Mouse (Mus musculus): Measurements from ENCODE around the gene Slco4a1.

Gene Slco4a1

GRCm38 (mm10) chr2:180445962-180446361 lies 10.1 kb upstream of the Slco4a1 start:
- DNase-seq: no peak

- no peak for DNase-seq
These were observed 7.0 kb upstream of the Slco4a1 start for GRCm38 (mm10) chr2:180449007-180449406.

DNA sequence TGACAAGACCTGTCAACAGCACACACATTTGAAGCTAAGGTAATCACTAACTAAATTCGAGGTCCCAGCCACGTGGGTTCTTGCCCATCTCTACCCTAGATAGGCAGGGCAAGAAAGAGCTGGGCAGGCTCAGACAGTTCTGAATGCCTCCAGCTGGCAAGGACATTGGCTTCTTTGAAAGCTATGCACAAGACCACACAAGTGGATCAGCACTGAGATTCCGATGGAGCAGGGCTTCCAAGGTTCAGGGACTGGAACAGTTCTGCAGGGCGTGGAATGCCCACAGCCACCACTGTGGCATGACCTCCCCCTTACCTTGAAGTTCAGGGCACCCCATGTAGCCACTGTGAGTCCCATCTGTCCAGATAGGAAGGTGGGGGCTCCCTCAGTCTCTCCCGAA lies 5.5 kb upstream of the Slco4a1 start:
- no peak for DNase-seq

- DNase-seq: no peak
These were observed 660 bp downstream of the Slco4a1 start for GRCm38 (mm10) chr2:180456705-180457104.

DNA sequence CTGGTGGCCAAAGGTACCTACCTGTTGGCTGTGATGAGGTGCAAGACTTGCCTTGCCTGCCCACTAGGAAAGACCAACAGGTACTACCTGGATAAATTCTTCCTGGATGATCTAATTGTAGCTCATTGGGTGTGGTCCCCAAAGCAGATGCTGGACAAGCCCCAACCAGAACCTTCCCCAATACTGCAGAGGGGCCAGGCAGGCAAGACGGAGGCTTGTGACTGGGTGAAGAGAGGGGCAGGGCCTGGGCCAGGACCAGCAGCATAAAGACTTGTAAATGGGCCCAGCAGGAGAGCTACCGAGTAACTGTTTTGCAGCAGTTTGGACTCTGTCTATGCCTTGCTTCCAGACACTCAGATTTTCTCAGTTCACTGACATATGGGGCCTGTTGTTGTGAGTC lies 1.6 kb downstream of the Slco4a1 start:
- DNase-seq: no peak

GRCm38 (mm10) chr2:180459437-180459836 lies 3.4 kb downstream of the Slco4a1 start:
- no peak for DNase-seq

- DNase-seq: peak; percentile 56
These were observed 4.8 kb downstream of the Slco4a1 start for GRCm38 (mm10) chr2:180460801-180461200.

DNA sequence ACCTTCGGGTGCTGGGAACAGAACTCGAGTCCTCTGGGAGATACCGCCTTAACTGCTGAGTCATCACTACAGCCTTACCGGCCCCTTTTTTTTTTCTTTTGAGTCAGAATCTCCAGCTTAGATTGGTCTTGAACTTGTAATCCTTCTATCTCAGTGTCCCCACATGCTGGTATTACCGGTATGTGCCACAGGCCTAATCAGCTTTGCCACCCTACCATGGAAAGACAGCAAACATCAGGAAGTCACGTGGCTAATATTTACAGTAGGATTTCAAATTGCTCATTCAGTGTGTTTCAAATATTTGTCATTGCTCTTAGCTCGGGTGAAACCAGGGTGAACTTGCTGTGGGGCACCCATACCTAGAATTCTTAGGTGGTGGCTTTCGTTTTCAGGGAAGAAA lies 6.5 kb downstream of the Slco4a1 start:
- peak; percentile 64 for DNase-seq

DNA sequence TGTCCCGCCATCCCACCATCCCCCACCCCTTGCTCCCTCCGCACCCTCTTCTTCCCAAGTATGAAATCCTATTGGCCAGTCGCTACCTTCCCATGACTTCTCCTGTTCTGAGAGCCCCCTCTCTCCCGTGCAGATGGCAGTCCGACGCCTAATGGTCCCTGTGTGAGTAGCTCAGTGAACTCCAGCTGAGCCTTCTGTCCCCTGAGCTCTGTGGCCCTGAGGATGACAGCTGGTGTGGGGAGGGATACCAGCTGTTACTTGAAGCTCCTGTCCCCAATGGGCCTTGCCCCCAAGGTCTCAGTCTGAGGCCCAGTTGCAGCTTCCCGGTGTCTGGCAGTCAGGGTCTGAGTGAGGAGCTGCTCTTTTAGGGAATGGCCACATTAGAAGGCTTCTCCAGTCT lies 10.5 kb downstream of the Slco4a1 start:
- DNase-seq: no peak

DNA sequence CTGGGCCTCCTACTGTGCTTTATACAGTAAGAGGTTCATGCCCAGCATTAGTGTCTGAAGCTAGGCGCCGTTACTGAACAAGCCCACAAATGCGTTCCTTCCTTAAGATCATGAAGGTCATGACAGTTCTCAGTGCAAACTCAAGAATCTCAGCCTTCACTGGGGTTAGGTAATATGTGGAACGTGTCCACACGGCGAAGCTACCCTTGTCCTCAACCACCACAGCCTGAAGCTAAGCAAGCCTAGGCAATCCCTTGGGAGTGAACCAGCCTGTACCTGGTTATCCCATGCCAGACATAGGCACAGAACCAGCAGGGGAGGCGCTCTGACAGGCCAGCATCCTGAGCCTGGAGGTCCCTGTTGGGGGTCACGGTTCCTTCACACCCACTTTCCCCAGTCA lies 12.8 kb downstream of the Slco4a1 start:
- no peak for DNase-seq

GRCm38 (mm10) chr2:180469768-180470167 lies 13.7 kb downstream of the Slco4a1 start:
- DNase-seq: peak; percentile 6

- peak; percentile 13 for DNase-seq
These were observed 16.4 kb downstream of the Slco4a1 start for GRCm38 (mm10) chr2:180472306-180473079.

DNA sequence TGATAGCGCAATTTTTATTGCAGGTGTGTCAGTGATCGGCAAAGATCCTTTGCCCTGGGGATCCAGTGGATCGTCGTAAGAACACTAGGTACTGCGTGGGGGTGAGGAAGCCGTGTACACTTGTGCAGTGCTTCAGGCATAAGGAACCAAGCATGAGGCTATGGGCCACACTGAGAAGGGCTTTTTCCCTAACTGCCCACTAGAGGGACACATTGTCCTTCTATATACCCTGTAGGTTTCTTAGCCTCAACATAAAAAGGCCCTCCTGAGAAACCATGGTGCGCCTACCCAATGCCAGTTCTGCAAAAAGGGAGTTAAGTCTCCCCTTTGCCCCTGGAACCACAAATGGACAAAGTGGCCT lies 17.0 kb downstream of the Slco4a1 start:
- DNase-seq: peak; percentile 70

DNA sequence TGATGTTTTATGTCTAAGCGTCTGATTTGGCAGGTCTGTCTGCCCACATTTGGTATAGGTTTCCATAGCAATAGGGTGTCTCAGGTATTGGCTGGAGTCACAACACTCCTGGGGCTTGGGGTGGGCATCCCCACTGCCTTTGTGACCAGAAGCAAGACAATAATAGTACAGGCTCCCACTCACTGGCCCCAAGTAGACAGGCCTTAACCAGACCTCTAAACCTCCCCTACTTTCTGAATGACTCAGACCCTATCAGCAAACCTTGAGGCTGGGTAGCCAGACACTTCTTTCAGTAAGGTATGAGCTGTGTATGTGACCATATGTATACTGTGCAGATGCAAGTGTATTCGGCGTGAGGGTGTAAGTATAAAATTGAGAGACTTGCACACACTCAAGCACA lies 18.8 kb downstream of the Slco4a1 start:
- DNase-seq: no peak

DNA sequence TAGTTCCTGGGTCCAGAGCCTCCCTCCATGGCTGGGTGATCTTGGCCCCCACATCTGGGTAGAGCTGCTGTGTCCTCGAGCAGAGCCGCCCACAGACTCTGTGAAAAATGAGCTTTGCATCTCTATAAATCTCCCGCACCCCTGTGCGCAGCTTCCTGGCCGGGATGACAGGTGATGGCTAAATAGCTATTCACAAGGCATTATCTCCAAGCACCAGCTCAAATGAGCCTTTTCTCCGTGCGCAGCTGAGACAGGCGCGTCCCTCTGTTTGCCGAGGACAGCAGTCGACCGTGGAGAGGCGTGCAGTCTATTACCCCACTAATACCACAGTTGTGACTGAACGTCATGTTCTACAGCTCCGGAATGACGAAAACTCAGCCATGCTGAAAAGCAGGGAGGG lies 26.2 kb downstream of the Slco4a1 start:
- DNase-seq: no peak

DNA sequence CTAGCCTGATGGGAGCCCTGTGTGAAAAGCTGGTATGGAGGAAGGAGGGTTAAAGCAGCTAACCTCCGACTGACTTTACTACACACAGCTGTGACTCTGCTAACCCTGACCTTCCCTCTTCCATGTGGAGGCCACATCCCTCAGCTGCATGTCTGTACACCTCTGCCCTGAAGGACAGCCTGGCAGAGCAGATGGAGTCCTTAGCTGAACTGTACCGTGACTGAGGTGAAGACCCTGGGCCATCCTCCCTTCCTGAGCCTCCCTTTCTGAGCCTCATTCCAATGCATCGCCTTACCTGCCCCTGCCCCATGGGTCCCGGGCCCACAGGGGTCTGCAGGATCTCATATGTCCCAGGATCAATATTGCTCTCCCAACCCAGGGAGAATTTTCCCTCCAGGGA lies 28.8 kb downstream of the Slco4a1 start:
- no peak for DNase-seq

- no peak for DNase-seq
These were observed 29.3 kb downstream of the Slco4a1 start for GRCm38 (mm10) chr2:180485306-180485705.

DNA sequence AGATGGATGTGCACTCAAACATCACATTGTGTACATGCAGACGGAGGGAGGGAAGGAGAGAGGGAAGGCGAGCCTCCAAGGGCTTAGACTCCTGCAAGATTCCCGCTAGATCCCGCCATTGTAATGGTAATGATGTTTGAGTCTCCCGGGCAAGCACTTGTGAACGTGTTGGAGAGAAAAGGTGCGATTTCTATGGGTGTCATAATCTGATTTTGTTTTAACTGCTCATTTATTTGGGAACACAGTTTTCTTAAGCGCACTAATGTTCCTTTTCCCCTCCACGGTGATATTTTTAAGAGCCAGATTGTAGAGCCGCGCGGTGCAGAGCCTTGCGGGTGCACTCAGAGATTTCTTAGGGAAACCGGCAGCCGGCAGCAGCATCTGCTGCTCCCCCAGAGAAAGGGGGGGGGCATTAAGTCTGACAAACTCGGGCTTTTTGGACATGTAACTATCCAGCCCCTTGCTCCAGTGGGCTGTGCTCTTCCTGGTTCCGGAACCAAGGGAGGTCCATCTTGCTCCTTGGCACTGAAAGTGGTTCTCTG lies 32.2 kb downstream of the Slco4a1 start:
- DNase-seq: no peak

GRCm38 (mm10) chr2:180495906-180496305 lies 39.9 kb downstream of the Slco4a1 start:
- no peak for DNase-seq

DNA sequence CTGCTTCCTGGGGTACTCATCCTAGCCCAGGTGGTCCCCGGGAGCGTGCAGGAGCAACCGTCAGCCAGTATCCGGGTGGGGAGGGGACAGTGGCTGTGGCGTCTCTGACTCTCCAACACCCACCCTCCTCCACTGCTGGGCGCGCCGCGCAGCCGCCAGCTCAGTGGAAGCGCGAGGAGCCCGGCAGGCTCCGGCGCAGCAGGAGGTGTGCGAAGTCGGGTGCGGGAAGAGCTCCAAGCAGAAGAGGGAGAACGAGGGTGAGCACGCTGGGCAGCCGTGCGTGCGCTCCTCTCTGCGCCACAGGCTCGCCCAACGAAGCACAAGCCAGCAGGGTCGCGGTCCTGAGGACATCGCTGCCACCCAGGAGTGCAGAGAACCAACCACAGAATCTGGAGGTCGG lies 43.7 kb downstream of the Slco4a1 start, which contains the start of gene Ntsr1:
Ntsr1 (plus strand) TSS at position 236 of the 400 bp plus-strand sequence.
- no peak for DNase-seq

DNA sequence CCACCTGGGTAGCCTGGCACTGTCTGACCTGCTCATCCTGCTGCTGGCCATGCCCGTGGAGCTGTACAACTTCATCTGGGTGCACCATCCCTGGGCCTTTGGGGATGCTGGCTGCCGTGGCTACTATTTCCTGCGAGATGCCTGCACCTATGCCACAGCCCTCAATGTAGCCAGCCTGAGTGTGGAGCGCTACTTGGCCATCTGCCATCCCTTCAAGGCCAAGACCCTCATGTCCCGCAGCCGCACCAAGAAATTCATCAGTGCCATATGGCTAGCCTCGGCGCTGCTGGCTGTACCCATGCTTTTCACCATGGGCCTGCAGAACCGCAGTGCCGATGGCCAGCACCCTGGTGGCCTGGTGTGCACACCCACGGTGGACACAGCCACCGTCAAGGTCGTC lies 44.7 kb downstream of the Slco4a1 start:
- DNase-seq: no peak

DNA sequence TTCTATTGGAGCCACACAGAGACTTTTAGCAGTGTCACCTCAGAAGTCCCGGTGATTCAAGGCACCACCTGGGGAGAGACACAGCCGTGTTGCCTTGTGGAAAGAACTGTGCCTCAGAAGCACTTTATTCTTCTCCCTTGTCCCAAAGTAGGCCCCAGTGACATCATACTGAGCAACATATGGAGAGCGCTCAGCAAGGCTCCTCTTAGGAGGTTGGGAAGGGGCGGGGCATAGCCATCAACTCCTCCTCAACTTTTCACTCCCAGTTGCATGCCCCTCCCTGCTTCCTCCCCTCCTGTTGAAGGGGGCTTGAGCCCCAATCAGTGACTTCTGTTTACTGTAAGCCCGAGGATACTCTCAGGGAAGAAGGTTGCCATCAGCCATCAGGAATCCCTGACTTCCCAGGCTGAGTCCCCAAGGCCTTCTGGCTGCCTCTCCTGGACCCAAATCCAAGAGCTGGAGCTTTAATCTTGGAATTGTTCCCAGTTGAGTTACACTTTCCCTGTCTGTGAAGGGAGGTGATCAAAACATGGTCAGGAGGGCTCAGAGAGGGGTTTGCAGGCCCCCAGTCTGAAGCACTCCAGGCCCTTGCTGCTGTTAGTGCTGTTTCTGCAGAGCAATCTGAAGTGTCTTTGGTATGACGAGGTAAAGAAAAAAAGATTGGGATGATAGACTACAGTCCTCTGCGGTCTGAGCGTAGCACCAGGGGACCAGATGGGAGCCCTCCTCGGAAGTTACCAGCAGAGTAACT lies 45.3 kb downstream of the Slco4a1 start:
- DNase-seq: no peak

- DNase-seq: no peak
These were observed 50.2 kb downstream of the Slco4a1 start for GRCm38 (mm10) chr2:180506281-180506680.

GRCm38 (mm10) chr2:180508455-180509115 lies 52.5 kb downstream of the Slco4a1 start:
- DNase-seq: no peak

Measured in lung, postnatal 36 days (tissue).